Mouse (Mus musculus): ENCODE data around the gene Lin28a. TPM values are rescaled to one million over a fixed set of nuclear protein-coding genes. Genes with fewer than 3 reads are reported as not detected.

The Lin28a gene
- polyA plus RNA-seq, 1 experiment from 2014 or later, result 0.67 TPM

GRCm38 (mm10) chr4:133969114-133969770 lies 49.4 kb downstream of the Lin28a start:
- 48% methylated on average over 8 of the region's 8 CpGs for WGBS
- peak overlapping the region; percentile 56; the same call in 1 of the 2 replicates for H3K4me3 ChIP-seq

GRCm38 (mm10) chr4:133968150-133968921 lies 50.3 kb downstream of the Lin28a start, which contains the start of gene Hmgn2:
Gene Hmgn2, minus strand, starts transcription at chr4:133968650.
- Histone ChIP-seq H3K9ac (peak within 1 kb of the TSS; percentile 91), H3K27me3 (no peaks in the 10 kb centered on the region), H3K27ac (peak within 1 kb of the TSS; percentile 99), H3K9me3 (no peaks in the 10 kb centered on the region), H3K4me3 (peak within 1 kb of the TSS; percentile 56), H3K4me1 (peaks cover 22% of the 10 kb centered on the region), H3K4me2 (replicated peaks) (peak within 1 kb of the TSS; percentile 73), H3K36me3 (peaks cover 58% of the 10 kb centered on the region)
- WGBS, result under 1% methylated on average over 42 of the region's 42 CpGs
- ATAC-seq (ENCODE audit: insufficient number of reproducible peaks, insufficient read depth, low FRiP score, low TSS enrichment), result peak; percentile 23

More at GRCm38 (mm10) chr4:133969114-133969770, 49.4 kb downstream of the Lin28a start:
- H3K9ac ChIP-seq, result peak overlapping the region; percentile 63; the same call in 1 of the 2 replicates
- H3K36me3 ChIP-seq, result peaks cover 49% of the 10 kb centered on the region
- H3K9me3 ChIP-seq, result no peaks in the 10 kb centered on the region
- no peaks in the 10 kb centered on the region for H3K27me3 ChIP-seq
- peaks cover 22% of the 10 kb centered on the region for H3K4me1 ChIP-seq
- peak overlapping the region; percentile 99; the same call in 1 of the 2 replicates for H3K27ac ChIP-seq
- peak overlapping the region; percentile 73 for H3K4me2 ChIP-seq (replicated peaks)
- no peak for ATAC-seq (ENCODE audit: insufficient number of reproducible peaks, insufficient read depth, low FRiP score, low TSS enrichment)

- Histone ChIP-seq H3K4me3 (peak overlapping the region; percentile 56), H3K9me3 (no peaks in the 10 kb centered on the region), H3K27ac (peak overlapping the region; percentile 99), H3K4me2 (replicated peaks) (peak overlapping the region; percentile 73), H3K9ac (peak overlapping the region; percentile 91), H3K36me3 (peaks cover 53% of the 10 kb centered on the region), H3K27me3 (no peaks in the 10 kb centered on the region), H3K4me1 (peaks cover 22% of the 10 kb centered on the region)
- ATAC-seq (ENCODE audit: insufficient number of reproducible peaks, insufficient read depth, low FRiP score, low TSS enrichment), result peak; percentile 83
- under 1% methylated on average over 29 of the region's 29 CpGs for WGBS
These were observed 50.8 kb downstream of the Lin28a start for GRCm38 (mm10) chr4:133967866-133968149.

- Histone ChIP-seq H3K27me3 (no peaks in the 10 kb centered on the region), H3K9me3 (no peaks in the 10 kb centered on the region), H3K36me3 (peaks cover 48% of the 10 kb centered on the region), H3K4me3 (peak overlapping the region; percentile 56), H3K9ac (peak overlapping the region; percentile 91), H3K4me1 (peaks cover 22% of the 10 kb centered on the region), H3K4me2 (replicated peaks) (peak overlapping the region; percentile 73), H3K27ac (peak overlapping the region; percentile 99)
- peak; percentile 70 for ATAC-seq (ENCODE audit: insufficient number of reproducible peaks, insufficient read depth, low FRiP score, low TSS enrichment)
- WGBS, result under 1% methylated on average over 84 of the region's 101 CpGs
These were observed 51.3 kb downstream of the Lin28a start for GRCm38 (mm10) chr4:133967138-133967865.

- peak overlapping the region; percentile 73 for H3K4me2 ChIP-seq (replicated peaks)
- no peaks in the 10 kb centered on the region for H3K9me3 ChIP-seq
- H3K4me3 ChIP-seq, result peak overlapping the region; percentile 56
- no peaks in the 10 kb centered on the region for H3K27me3 ChIP-seq
- WGBS, result 46% methylated on average over 12 of the region's 12 CpGs
- H3K36me3 ChIP-seq, result peaks cover 40% of the 10 kb centered on the region
- peaks cover 22% of the 10 kb centered on the region for H3K4me1 ChIP-seq
- ATAC-seq (ENCODE audit: insufficient number of reproducible peaks, insufficient read depth, low FRiP score, low TSS enrichment), result no peak
- peak overlapping the region; percentile 99; the same call in 1 of the 2 replicates for H3K27ac ChIP-seq
- peak overlapping the region; percentile 91 for H3K9ac ChIP-seq
These were observed 52.2 kb downstream of the Lin28a start for GRCm38 (mm10) chr4:133966271-133966940.

GRCm38 (mm10) chr4:133962566-133962965 lies 56.1 kb downstream of the Lin28a start:
- ATAC-seq (ENCODE audit: insufficient number of reproducible peaks, insufficient read depth, low FRiP score, low TSS enrichment), result no peak
- no peak overlapping the region for H3K4me3 ChIP-seq
- no peak overlapping the region for H3K4me2 ChIP-seq (replicated peaks)
- 86% methylated on average over 7 of the region's 7 CpGs for WGBS
- peaks cover 12% of the 10 kb centered on the region for H3K4me1 ChIP-seq
- H3K27ac ChIP-seq, result no peak overlapping the region
- no peaks in the 10 kb centered on the region for H3K9me3 ChIP-seq
- H3K36me3 ChIP-seq, result peaks cover 27% of the 10 kb centered on the region
- H3K27me3 ChIP-seq, result no peaks in the 10 kb centered on the region
- H3K9ac ChIP-seq, result no peak overlapping the region

GRCm38 (mm10) chr4:133958884-133959283 lies 59.8 kb downstream of the Lin28a start:
- H3K36me3 ChIP-seq, result peaks cover 6% of the 10 kb centered on the region
- no peak overlapping the region for H3K4me3 ChIP-seq
- H3K9ac ChIP-seq, result no peak overlapping the region
- H3K27ac ChIP-seq, result no peak overlapping the region
- no peaks in the 10 kb centered on the region for H3K9me3 ChIP-seq
- no peak overlapping the region for H3K4me2 ChIP-seq (replicated peaks)
- H3K27me3 ChIP-seq, result no peaks in the 10 kb centered on the region
- ATAC-seq (ENCODE audit: insufficient number of reproducible peaks, insufficient read depth, low FRiP score, low TSS enrichment), result no peak
- no peaks in the 10 kb centered on the region for H3K4me1 ChIP-seq
- 86% methylated on average over 1 of the region's 1 CpGs for WGBS

GRCm38 (mm10) chr4:133956358-133956757 lies 62.3 kb downstream of the Lin28a start:
- H3K4me1 ChIP-seq, result no peaks in the 10 kb centered on the region
- H3K36me3 ChIP-seq, result no peaks in the 10 kb centered on the region
- no peak overlapping the region for H3K4me3 ChIP-seq
- no peak overlapping the region for H3K27ac ChIP-seq
- H3K4me2 ChIP-seq (replicated peaks), result no peak overlapping the region
- no peaks in the 10 kb centered on the region for H3K27me3 ChIP-seq
- no peak overlapping the region for H3K9ac ChIP-seq
- H3K9me3 ChIP-seq, result no peaks in the 10 kb centered on the region
- ATAC-seq (ENCODE audit: insufficient number of reproducible peaks, insufficient read depth, low FRiP score, low TSS enrichment), result no peak
- WGBS, result 82% methylated on average over 4 of the region's 4 CpGs

Other genes starting within 250 kb of the Lin28a start
- gene Rps6ka1, start 131.0 kb downstream of the Lin28a start, polyA plus RNA-seq (2016; fragmentation: Nextera tagmentation; extraction: Ambion mirVana), result 50.8 and 52.0 TPM in 2 replicates
- gene Hmgn2, start 50.2 kb downstream of the Lin28a start, polyA plus RNA-seq (2016; fragmentation: Nextera tagmentation; extraction: Ambion mirVana), result 2,853 and 3,017 TPM in 2 replicates
- 45.3 and 50.3 TPM in 2 replicates for gene Dhdds, start 17.9 kb downstream of the Lin28a start, polyA plus RNA-seq (2016; fragmentation: Nextera tagmentation; extraction: Ambion mirVana)
- not detected in 2 replicates for gene Zfp683, start 35.0 kb upstream of the Lin28a start, polyA plus RNA-seq (2016; fragmentation: Nextera tagmentation; extraction: Ambion mirVana)
- 2.9 and 4.0 TPM in 2 replicates for gene Crybg2, start 42.0 kb upstream of the Lin28a start, polyA plus RNA-seq (2016; fragmentation: Nextera tagmentation; extraction: Ambion mirVana)
- gene Cd52, start 76.2 kb upstream of the Lin28a start, polyA plus RNA-seq (2016; fragmentation: Nextera tagmentation; extraction: Ambion mirVana), result 8.0 and 8.3 TPM in 2 replicates
- 10.4 and 11.5 TPM in 2 replicates for gene Ubxn11, start 83.7 kb upstream of the Lin28a start, polyA plus RNA-seq (2016; fragmentation: Nextera tagmentation; extraction: Ambion mirVana)
- gene Sh3bgrl3, start 109.9 kb upstream of the Lin28a start, polyA plus RNA-seq (2016; fragmentation: Nextera tagmentation; extraction: Ambion mirVana), result 345 and 360 TPM in 2 replicates
- gene Cep85, start 168.3 kb upstream of the Lin28a start, polyA plus RNA-seq (2016; fragmentation: Nextera tagmentation; extraction: Ambion mirVana), result 32.0 and 34.9 TPM in 2 replicates
- not detected in 2 replicates for gene Gm7534, start 184.2 kb upstream of the Lin28a start, polyA plus RNA-seq (2016; fragmentation: Nextera tagmentation; extraction: Ambion mirVana)
- 0.15 TPM in 1 of 2 replicates, not detected in the other for gene Catsper4, start 208.5 kb upstream of the Lin28a start, polyA plus RNA-seq (2016; fragmentation: Nextera tagmentation; extraction: Ambion mirVana)
- 2.1 and 2.5 TPM in 2 replicates for gene Cnksr1, start 219.6 kb upstream of the Lin28a start, polyA plus RNA-seq (2016; fragmentation: Nextera tagmentation; extraction: Ambion mirVana)
- 1.4 and 1.7 TPM in 2 replicates for gene E130218I03Rik, start 224.8 kb upstream of the Lin28a start, polyA plus RNA-seq (2016; fragmentation: Nextera tagmentation; extraction: Ambion mirVana)
- gene Zfp593, start 226.8 kb upstream of the Lin28a start, polyA plus RNA-seq (2016; fragmentation: Nextera tagmentation; extraction: Ambion mirVana), result 19.5 and 19.8 TPM in 2 replicates
- not detected in 2 replicates for gene Gm30191, start 228.1 kb upstream of the Lin28a start, polyA plus RNA-seq (2016; fragmentation: Nextera tagmentation; extraction: Ambion mirVana)
- gene Grrp1, start 235.3 kb upstream of the Lin28a start, polyA plus RNA-seq (2016; fragmentation: Nextera tagmentation; extraction: Ambion mirVana), result 6.3 and 6.4 TPM in 2 replicates

All from embryonic facial prominence, embryonic 12.5 days (tissue).